Mouse (Mus musculus): Measurements from ENCODE around the gene Zfhx3. TPM values are rescaled to one million over a fixed set of nuclear protein-coding genes. Genes with fewer than 3 reads are reported as not detected.

Gene Zfhx3
- total and polyA plus RNA-seq, 3 experiments = 0.23 to 2.5 TPM; not detected in 1

DNA sequence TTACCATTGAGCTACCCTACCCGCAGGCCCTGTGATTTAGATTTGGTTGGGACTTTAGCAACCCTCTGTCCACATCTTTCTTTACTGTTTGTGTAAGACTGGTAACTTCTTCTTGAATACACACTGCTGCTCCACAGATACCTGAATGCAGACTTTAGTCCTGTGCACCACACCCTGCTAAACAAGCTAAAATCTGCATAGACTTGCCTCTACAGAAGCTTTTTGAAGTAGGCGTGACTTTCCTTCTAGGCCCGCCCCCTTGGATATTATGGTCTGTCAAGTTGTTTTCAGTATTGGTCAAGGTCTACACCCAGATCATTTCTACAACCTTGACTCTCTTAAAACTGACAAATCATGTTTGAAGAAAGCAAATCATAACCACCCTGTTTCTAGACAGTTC lies 243.8 kb downstream of the Zfhx3 start:
- no peaks in the 10 kb centered on the region for H3K27me3 ChIP-seq (ENCODE audit: control insufficient read depth in 1 of 2, insufficient read depth in 2 of 2, low read length in 2 of 2)
- no peak overlapping the region for H3K27ac ChIP-seq (ENCODE audit: control insufficient read depth, low read depth, low read length)
- no peak overlapping the region for H3K9ac ChIP-seq (ENCODE audit: control insufficient read depth, low read depth, low read length, poor library complexity, severe bottlenecking)
- no peaks in the 10 kb centered on the region for H3K4me1 ChIP-seq (ENCODE audit: control insufficient read depth in 1 of 2, insufficient read depth in 2 of 2, low read length in 2 of 2)
- no peaks in the 10 kb centered on the region for H3K9me3 ChIP-seq (replicated peaks; ENCODE audit: insufficient read depth, low read length)
- H3K4me3 ChIP-seq (ENCODE audit: control insufficient read depth in 1 of 2, insufficient read depth in 1 of 2, low read depth in 2 of 2, low read length in 2 of 2) = no peak overlapping the region
- H3K79me2 ChIP-seq (ENCODE audit: control insufficient read depth, insufficient read depth, low read length, poor library complexity) = no peaks in the 10 kb centered on the region
- no peak for DNase-seq (ENCODE audit: low read depth, low spot score)
- H3K36me3 ChIP-seq (ENCODE audit: control insufficient read depth in 1 of 2, insufficient read depth in 2 of 2, low read length in 2 of 2) = no peaks in the 10 kb centered on the region
- TF ChIP-seq TCF12 (IDR thresholded peaks at IDR 0.05; ENCODE audit: low read depth, low read length) (no peak), ELF1 (IDR thresholded peaks at IDR 0.05; ENCODE audit: low read depth, low read length) (no peak), USF1 (IDR thresholded peaks at IDR 0.05; ENCODE audit: low read depth, low read length) (no peak), MAX (IDR thresholded peaks at IDR 0.05; ENCODE audit: low read length) (no peak), POLR2AphosphoS2 (IDR thresholded peaks at IDR 0.05; ENCODE audit: low read length) (no peak), MAFK (IDR thresholded peaks at IDR 0.05; ENCODE audit: borderline replicate concordance, low read depth, low read length) (no peak), TBP (IDR thresholded peaks at IDR 0.05; ENCODE audit: low read depth, low read length) (no peak), POLR2A (IDR thresholded peaks at IDR 0.05; ENCODE audit: control insufficient read depth in 1 of 2, insufficient read depth in 1 of 2, low read depth in 1 of 2, low read length in 2 of 2, poor library complexity in 1 of 2) (no peak), MEF2A (IDR thresholded peaks at IDR 0.05; ENCODE audit: extremely low read depth, insufficient replicate concordance, low read depth, low read length, poor library complexity, severe bottlenecking) (no peak), GABPA (IDR thresholded peaks at IDR 0.05; ENCODE audit: low read depth, low read length) (no peak), ZNF384 (IDR thresholded peaks at IDR 0.05; ENCODE audit: low read depth, low read length) (no peak)

DNA sequence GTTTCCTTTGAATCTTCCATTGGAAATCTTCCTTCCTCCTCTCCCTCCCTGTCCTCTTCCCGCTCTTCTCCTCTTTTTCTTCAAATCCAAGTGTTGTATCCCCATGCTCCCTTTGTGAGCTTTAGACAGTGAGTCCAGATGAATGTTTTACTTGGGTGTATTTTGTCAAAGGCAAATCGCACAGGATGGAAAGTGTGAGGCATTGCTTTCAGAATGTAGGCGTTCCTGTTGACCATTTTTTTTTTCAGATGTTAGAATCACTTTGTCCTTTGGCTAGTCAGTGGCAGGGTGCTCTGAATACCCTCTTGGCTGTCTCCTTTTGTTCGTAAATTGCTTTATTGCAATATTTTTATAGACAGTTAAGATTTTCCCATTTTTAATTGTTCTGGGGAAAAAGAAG lies 245.6 kb downstream of the Zfhx3 start:
- no peaks in the 10 kb centered on the region for H3K36me3 ChIP-seq (ENCODE audit: control insufficient read depth in 1 of 2, insufficient read depth in 2 of 2, low read length in 2 of 2)
- DNase-seq (ENCODE audit: low read depth, low spot score) = no peak
- H3K4me3 ChIP-seq (ENCODE audit: control insufficient read depth in 1 of 2, insufficient read depth in 1 of 2, low read depth in 2 of 2, low read length in 2 of 2) = no peak overlapping the region
- no peaks in the 10 kb centered on the region for H3K27me3 ChIP-seq (ENCODE audit: control insufficient read depth in 1 of 2, insufficient read depth in 2 of 2, low read length in 2 of 2)
- H3K9ac ChIP-seq (ENCODE audit: control insufficient read depth, low read depth, low read length, poor library complexity, severe bottlenecking) = no peak overlapping the region
- H3K27ac ChIP-seq (ENCODE audit: control insufficient read depth, low read depth, low read length) = no peak overlapping the region
- no peaks in the 10 kb centered on the region for H3K4me1 ChIP-seq (ENCODE audit: control insufficient read depth in 1 of 2, insufficient read depth in 2 of 2, low read length in 2 of 2)
- TF ChIP-seq ZKSCAN1 (IDR thresholded peaks at IDR 0.05; ENCODE audit: low read depth, low read length) (no peak), TBP (IDR thresholded peaks at IDR 0.05; ENCODE audit: low read depth, low read length) (no peak), USF1 (IDR thresholded peaks at IDR 0.05; ENCODE audit: low read depth, low read length) (no peak), E2F4 (IDR thresholded peaks at IDR 0.05; ENCODE audit: borderline replicate concordance, low read depth, low read length) (no peak), ZMIZ1 (IDR thresholded peaks at IDR 0.05; ENCODE audit: low read depth, low read length) (no peak), GABPA (IDR thresholded peaks at IDR 0.05; ENCODE audit: low read depth, low read length) (no peak), BHLHE40 (IDR thresholded peaks at IDR 0.05; ENCODE audit: borderline replicate concordance, low read depth, low read length) (no peak), UBTF (IDR thresholded peaks at IDR 0.05; ENCODE audit: borderline replicate concordance, insufficient read depth, low read depth, low read length) (no peak), ZC3H11A (IDR thresholded peaks at IDR 0.05; ENCODE audit: low read depth, low read length) (no peak), TCF12 (IDR thresholded peaks at IDR 0.05; ENCODE audit: low read depth, low read length) (no peak), POLR2AphosphoS2 (IDR thresholded peaks at IDR 0.05; ENCODE audit: low read length) (no peak), MXI1 (IDR thresholded peaks at IDR 0.05; ENCODE audit: low read depth, low read length) (no peak), MYC (IDR thresholded peaks at IDR 0.05; ENCODE audit: low read depth, low read length) (no peak), KAT2A (conservative IDR thresholded peaks at IDR 0.05; ENCODE audit: low read depth, low read length) (no peak), POLR2A (IDR thresholded peaks at IDR 0.05; ENCODE audit: control insufficient read depth in 1 of 2, insufficient read depth in 1 of 2, low read depth in 1 of 2, low read length in 2 of 2, poor library complexity in 1 of 2) (no peak), SMC3 (IDR thresholded peaks at IDR 0.05; ENCODE audit: low read depth, low read length) (no peak), NRF1 (IDR thresholded peaks at IDR 0.05; ENCODE audit: insufficient read depth, low read depth, low read length, poor library complexity, severe bottlenecking) (no peak), CTCF (IDR thresholded peaks at IDR 0.05 in 2 of 3, conservative IDR thresholded peaks at IDR 0.05 in 1 of 3; ENCODE audit: control insufficient read depth in 1 of 3, insufficient read depth in 1 of 3, low read depth in 2 of 3, low read length in 3 of 3, poor library complexity in 1 of 3, severe bottlenecking in 1 of 3) (no peak), MAZ (IDR thresholded peaks at IDR 0.05; ENCODE audit: low read depth, low read length) (no peak), RCOR1 (IDR thresholded peaks at IDR 0.05; ENCODE audit: low read depth, low read length) (no peak)
- no peaks in the 10 kb centered on the region for H3K9me3 ChIP-seq (replicated peaks; ENCODE audit: insufficient read depth, low read length)
- no peaks in the 10 kb centered on the region for H3K79me2 ChIP-seq (ENCODE audit: control insufficient read depth, insufficient read depth, low read length, poor library complexity)

All from MEL (cell line).